In the genomic region with DNA sequence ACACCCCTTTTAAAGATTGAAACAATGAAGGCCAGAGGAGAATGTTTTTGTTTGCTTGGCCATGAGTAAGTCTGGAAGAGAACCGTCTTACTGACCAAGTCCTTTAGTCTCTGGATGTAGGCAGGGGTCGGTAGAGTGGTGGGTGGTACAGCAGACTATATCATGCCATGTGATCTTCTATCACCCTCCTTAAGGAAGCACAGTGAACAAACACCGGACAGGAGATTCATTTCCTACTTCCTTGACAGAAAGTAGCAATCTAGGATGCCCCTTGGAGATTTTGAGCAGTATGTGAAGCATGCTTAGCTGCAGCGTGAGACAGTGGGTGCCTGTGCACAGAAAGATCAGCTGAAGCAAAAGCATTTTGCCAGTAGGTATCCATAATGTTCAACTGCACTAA, we compare ENCODE assay signal across 24 mouse cellular contexts. TPM values are rescaled to one million over a fixed set of nuclear protein-coding genes. Genes with fewer than 3 reads are reported as not detected.
"Had no signal": no experiment of that assay in that cellular context is flagged by ENCODE, and none has a peak within 500 bp of the region (broad histone marks: within the 10 kb centered on the region; RNA-seq: fewer than 3 reads in every experiment).

No protein-coding gene starts in this region.

- H3K36me3 ChIP-seq: limb, embryonic 15.5 days; liver, embryonic 12.5 days; lung, embryonic 15.5 days; midbrain, embryonic 10.5 days; midbrain, embryonic 12.5 days; midbrain, embryonic 15.5 days; neural tube, embryonic 12.5 days; stomach, embryonic 15.5 days had no signal

- H3K9ac ChIP-seq: limb, embryonic 15.5 days; liver, embryonic 12.5 days; liver, embryonic 14.5 days; lung, embryonic 15.5 days; midbrain, embryonic 12.5 days; midbrain, embryonic 15.5 days; neural tube, embryonic 12.5 days; stomach, embryonic 15.5 days had no signal

- H3K4me1 ChIP-seq: limb, embryonic 15.5 days; liver, embryonic 12.5 days; lung, embryonic 15.5 days; midbrain, embryonic 10.5 days; midbrain, embryonic 12.5 days; midbrain, embryonic 15.5 days; neural tube, embryonic 12.5 days; stomach, embryonic 15.5 days had no signal

- H3K4me3 ChIP-seq: limb, embryonic 15.5 days; liver, embryonic 12.5 days; lung, embryonic 15.5 days; midbrain, embryonic 10.5 days; midbrain, embryonic 12.5 days; midbrain, embryonic 15.5 days; neural tube, embryonic 12.5 days; stomach, embryonic 15.5 days had no signal

- H3K9me3 ChIP-seq: limb, embryonic 15.5 days; liver, embryonic 12.5 days; lung, embryonic 15.5 days; midbrain, embryonic 10.5 days; midbrain, embryonic 12.5 days; midbrain, embryonic 15.5 days; neural tube, embryonic 12.5 days; stomach, embryonic 15.5 days had no signal

- H3K27ac ChIP-seq: limb, embryonic 15.5 days; liver, embryonic 12.5 days; liver, embryonic 14.5 days; lung, embryonic 15.5 days; midbrain, embryonic 10.5 days; midbrain, embryonic 12.5 days; midbrain, embryonic 15.5 days; neural tube, embryonic 12.5 days; stomach, embryonic 15.5 days; stomach, postnatal 0 days had no signal

- H3K4me2 ChIP-seq: limb, embryonic 15.5 days; liver, embryonic 12.5 days; lung, embryonic 15.5 days; midbrain, embryonic 12.5 days; midbrain, embryonic 15.5 days; neural tube, embryonic 12.5 days; stomach, embryonic 15.5 days had no signal

- H3K27me3 ChIP-seq: limb, embryonic 15.5 days; liver, embryonic 12.5 days; lung, embryonic 15.5 days; midbrain, embryonic 12.5 days; midbrain, embryonic 15.5 days; neural tube, embryonic 12.5 days; stomach, embryonic 15.5 days had no signal

- ATAC-seq: liver, embryonic 12.5 days; midbrain, embryonic 15.5 days had no signal

- DNase-seq: right cerebral cortex, postnatal 14 days; thymus, adult 2 months; thymus, postnatal 25 days; thymus, postnatal 4 days had no signal

RNA-seq across cellular contexts. Expression of a gene that starts 31.6 kb away (rescaled TPM):
- total RNA-seq: liver, adult 2 months; megakaryocyte, adult 5-6 weeks; megakaryocyte-erythroid progenitor cell, adult 5-6 weeks; midbrain, postnatal 0 days; monocyte, adult 5-6 weeks; neutrophil, adult 5-6 weeks had no signal
- polyA plus RNA-seq: liver, adult 2 months; liver, embryonic 14.5 days; liver, embryonic 16.5 days; midbrain, embryonic 10.5 days; spleen, adult 2 months; stomach, embryonic 15.5 days; testis, adult 2 months; thymus, adult 2 months; urinary bladder, adult 2 months had no signal
